Mouse (Mus musculus) olfactory bulb, adult 2 months (tissue): Measurements from ENCODE around the gene Pigb. TPM values are rescaled to one million over a fixed set of nuclear protein-coding genes. Genes with fewer than 3 reads are reported as not detected.

Source experiments
- H3K27ac ChIP-seq: fragments of 200-500 bp; 2 replicates; pipeline ENCODE4 v1.5.1; 2012; ENCODE audit warnings: low read depth, low read length; ENCODE audit not compliant: insufficient read depth
- H3K4me1 ChIP-seq: fragments of 200-500 bp; 2 replicates; pipeline ENCODE4 v1.6.1; 2012; ENCODE audit warnings: low read length; ENCODE audit not compliant: control insufficient read depth, insufficient read depth
- H3K4me3 ChIP-seq: fragments of 200-500 bp; 2 replicates; pipeline ENCODE4 v1.5.1; 2012; ENCODE audit warnings: mild to moderate bottlenecking, low read depth, low read length, moderate library complexity; ENCODE audit not compliant: insufficient read depth
- CTCF ChIP-seq: fragments of 200-500 bp; IDR thresholded peaks from 2 replicates; pipeline ENCODE4 v1.5.1; 2012; ENCODE audit warnings: low read depth, mild to moderate bottlenecking, low read length, moderate library complexity; ENCODE audit not compliant: insufficient read depth
- POLR2A ChIP-seq: fragments of 200-500 bp; IDR thresholded peaks from 2 replicates; pipeline ENCODE4 v1.6.1; 2012; ENCODE audit warnings: mild to moderate bottlenecking, low read depth, low read length, moderate library complexity; ENCODE audit not compliant: insufficient read depth
- WGBS: fragments of 180-500 bp; shearing (Covaris S2); methylation state at CpG from one replicate; pipeline ENCODE4 v1.1.7; 2018; 5-methylcytosine and 5-hydroxymethylcytosine counted together
- polyA plus RNA-seq: library from polyadenylated mRNA; stranded (reverse); fragments of >200 nt; gene quantifications from 2 replicates; pipeline ENCODE4 v1.2.4, GENCODE M21; 2012; ENCODE audit warnings: low replicate concordance; ENCODE audit not compliant: missing spikeins, insufficient read depth, insufficient read length

Pigb gene
- polyA plus RNA-seq, 1 experiment, result not detected

DNA sequence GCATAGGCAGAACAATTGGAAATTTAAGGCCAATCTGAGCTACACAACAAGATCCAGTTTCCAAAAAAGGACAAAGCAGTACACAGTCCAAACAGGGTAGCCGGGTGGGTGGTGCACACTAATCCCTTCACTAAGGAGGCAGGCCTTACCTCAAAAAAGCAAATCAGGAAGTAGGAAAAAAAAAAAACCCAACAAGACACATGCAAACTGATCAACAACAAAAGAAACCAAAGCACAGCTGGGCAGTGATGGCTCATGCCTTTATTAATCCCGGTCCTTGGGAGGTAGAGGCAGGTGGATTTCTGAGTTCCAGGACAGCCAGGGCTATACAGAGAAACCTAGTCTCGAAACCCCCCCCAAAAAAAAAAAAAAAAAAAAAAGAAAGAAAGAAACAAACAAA lies 52.5 kb downstream of the Pigb start:
- H3K4me1 ChIP-seq, result no peaks in the 10 kb centered on the region; the same call in 1 of the 2 replicates
- WGBS, result 42% methylated on average over 3 of the region's 3 CpGs
- H3K27ac ChIP-seq, result no peak overlapping the region
- no peak overlapping the region for H3K4me3 ChIP-seq
- TF ChIP-seq POLR2A (no peak), CTCF (no peak)

DNA sequence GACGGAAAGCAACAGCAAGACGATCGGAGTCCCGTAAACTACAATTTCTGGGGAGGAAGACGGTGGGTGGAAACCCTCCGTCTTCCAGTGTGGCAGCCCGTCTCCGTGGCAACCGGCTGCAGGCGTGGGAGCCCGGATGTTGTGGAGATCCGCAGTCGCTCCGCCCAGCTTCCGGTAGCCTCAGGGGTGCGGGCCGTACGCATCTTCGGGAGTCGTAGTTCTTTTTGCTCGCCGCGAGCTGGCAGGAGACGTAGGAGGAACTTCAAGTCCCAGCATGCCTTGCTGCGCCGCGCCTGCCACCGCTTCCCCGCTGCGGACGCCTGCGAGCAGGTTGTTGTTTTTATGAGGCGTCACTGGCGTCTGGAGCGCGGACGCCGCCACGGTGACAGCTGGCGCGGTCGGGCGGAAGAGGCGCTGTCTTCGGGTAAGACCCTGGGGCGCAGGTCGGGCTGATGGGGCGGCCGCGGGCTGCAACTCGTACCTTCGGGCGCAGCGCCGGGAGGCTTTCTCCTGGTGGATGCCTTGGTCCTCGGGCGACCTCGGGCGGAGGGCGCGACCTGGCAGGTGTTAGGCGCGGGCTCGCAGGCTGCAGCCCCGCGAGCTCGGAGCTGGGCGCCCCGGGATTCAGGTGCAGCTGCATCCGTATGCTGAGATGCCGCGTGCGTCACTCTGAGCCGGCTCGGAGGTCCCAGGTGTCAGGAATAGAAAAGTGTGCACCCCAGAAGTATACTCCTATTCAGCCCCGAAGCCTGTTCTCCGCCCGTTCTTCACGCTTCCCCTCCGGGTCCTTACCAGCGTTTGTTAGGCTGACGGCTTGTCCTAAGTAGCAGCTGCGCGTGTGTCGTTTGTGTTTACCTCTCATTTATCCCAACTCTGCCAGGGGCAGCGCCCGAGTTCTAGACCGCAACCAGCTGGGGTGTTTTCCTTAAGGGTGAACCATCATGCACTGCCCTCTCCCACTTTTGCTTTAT lies 54.6 kb downstream of the Pigb start, which contains the start of the genes Ccpg1os and Ccpg1:
Gene Ccpg1os, minus strand, starts transcription at position 133 of the 971 bp plus-strand sequence.
Gene Ccpg1, plus strand, starts transcription at position 180 of the 971 bp plus-strand sequence.
- TF ChIP-seq POLR2A (peak; percentile 83), CTCF (no peak)
- Histone ChIP-seq H3K27ac (peak within 1 kb of the TSS; percentile 85), H3K4me3 (peak within 1 kb of the TSS; percentile 86), H3K4me1 (no peaks in the 10 kb centered on the region; the same call in 1 of the 2 replicates)
- WGBS, result under 1% methylated on average over 88 of the region's 88 CpGs

DNA sequence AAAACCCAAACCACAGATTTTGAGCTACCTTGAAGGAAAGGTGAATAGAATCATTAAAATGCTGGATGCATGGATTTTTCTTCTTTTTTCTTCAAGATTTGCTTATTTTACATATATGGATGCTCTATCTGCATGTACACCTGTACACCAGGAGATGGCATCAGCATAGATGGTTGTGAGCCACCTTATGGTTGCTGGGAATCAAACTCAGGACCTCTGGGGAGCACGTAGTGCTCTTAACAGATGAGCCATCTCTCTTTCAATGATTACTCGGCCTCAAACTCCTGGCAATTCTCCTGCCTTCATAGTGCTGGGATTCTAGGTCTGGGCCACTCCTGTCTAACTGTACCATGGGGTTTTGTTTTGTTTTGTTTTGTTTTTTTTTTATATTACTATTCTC lies 57.1 kb downstream of the Pigb start:
- 75% methylated on average over 2 of the region's 2 CpGs for WGBS
- H3K4me1 ChIP-seq, result no peaks in the 10 kb centered on the region; the same call in 1 of the 2 replicates
- no peak for TF ChIP-seq POLR2A
- TF ChIP-seq CTCF, result no peak
- no peak overlapping the region for H3K27ac ChIP-seq
- no peak overlapping the region for H3K4me3 ChIP-seq

DNA sequence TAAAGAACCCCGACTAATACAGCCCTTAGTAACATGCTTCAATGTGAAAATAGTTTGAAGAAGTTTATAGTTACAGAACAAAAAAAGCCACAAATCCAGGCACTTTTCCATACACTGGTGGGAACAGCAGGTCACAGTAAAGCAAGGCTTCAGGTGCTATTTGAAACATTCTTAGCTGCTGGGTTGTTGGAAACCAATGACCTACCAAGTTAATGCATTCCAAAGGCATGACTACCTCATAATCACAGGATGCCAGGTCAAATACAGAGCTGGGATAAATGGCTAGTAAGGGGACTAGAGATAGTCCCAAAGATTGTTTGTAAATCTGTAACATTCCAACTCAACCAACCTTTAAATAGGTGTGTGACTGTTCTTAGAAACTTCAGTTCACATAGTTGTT lies 64.9 kb downstream of the Pigb start:
- WGBS, result 95% methylated on average over 1 of the region's 1 CpGs

DNA sequence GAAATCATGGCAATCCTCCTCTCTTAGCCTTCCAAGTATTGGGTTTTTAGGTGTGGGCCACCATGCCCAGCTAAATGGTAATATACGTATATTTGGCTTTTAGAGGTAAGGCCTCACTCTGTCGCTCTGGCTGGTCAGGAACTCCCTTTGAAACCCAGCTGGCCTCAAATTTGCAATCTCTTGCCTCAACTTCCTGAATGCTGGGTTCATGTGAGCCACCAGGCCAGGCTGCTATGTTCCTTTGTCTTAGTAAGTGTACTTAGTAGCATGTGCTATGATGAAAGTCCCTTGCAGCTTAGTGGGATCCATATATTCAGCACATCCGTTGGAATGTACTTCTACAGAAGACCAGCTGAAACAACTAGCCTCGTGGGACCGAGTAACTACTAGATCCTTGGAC lies 65.4 kb downstream of the Pigb start:
- H3K4me3 ChIP-seq, result no peak overlapping the region
- H3K4me1 ChIP-seq, result no peaks in the 10 kb centered on the region
- H3K27ac ChIP-seq, result no peak overlapping the region
- 92% methylated on average over 5 of the region's 5 CpGs for WGBS
- TF ChIP-seq POLR2A, result no peak
- TF ChIP-seq CTCF, result no peak

More for the DNA sequence above, 64.9 kb downstream of the Pigb start:
- Histone ChIP-seq H3K27ac (no peak overlapping the region), H3K4me1 (no peaks in the 10 kb centered on the region), H3K4me3 (no peak overlapping the region)
- TF ChIP-seq POLR2A (no peak), CTCF (no peak)

DNA sequence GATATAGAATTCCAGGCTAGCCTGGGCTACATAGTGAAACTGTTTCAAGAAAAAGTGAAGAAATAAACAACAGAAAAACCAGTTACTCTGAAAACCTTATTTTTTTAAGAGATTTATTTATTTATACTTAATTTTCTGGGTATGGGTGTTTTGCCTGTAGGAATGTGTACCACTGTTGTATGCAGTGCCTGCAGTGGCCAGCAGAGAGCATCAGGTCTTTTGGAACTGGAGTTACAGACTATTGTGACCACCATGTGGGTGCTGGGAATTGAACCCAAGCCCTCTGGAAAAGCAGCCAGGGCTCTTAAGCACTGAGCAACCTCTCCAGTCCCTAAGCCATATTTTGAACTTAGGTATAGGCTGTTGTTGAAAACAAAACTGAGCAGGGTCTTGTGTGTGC lies 67.2 kb downstream of the Pigb start:
- peaks cover 3% of the 10 kb centered on the region for H3K4me1 ChIP-seq
- TF ChIP-seq POLR2A (no peak), CTCF (no peak)
- H3K27ac ChIP-seq, result no peak overlapping the region
- no peak overlapping the region for H3K4me3 ChIP-seq

DNA sequence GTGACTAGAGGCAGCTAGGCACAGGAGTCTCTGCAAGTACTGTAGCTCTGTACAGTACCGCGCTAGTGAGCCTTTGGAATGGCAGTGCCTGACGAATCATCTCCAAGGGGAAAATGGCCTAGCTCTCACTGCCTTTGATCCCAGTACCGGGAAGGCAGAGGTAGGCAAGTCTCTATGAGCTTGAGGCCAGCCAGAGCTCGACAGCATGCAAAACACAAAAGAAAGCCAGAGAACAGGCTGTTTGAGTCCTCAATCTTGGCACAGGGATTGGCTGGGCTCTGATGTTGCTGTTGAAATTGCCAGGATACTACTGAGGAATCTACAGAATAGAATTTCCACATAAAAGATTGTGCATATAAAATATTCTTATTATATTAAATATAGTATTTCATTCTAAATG lies 67.7 kb downstream of the Pigb start:
- Histone ChIP-seq H3K27ac (no peak overlapping the region), H3K4me3 (no peak overlapping the region), H3K4me1 (peaks cover 3% of the 10 kb centered on the region)
- 79% methylated on average over 5 of the region's 5 CpGs for WGBS
- TF ChIP-seq POLR2A, result no peak
- no peak for TF ChIP-seq CTCF

DNA sequence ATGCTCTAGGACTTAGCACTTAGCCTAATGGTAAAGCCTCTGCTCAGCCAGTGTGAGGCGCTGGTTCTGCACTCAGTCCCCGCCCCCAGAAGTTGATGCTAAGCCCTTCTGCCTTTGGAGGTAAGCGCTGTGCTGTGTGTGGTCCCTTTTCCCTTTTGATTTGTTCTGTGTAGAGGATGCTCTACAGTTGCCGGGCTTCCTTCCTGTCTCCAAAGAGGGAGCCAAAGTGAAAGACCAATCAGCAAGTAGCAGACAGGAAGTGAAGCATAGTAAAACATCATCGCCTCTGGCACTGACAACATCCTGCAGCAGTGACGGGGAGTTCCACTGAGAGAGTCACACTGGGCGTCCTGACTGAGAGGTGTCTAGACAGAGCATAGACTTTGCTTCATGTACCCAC lies 70.3 kb downstream of the Pigb start:
- H3K4me1 ChIP-seq, result peaks cover 3% of the 10 kb centered on the region
- 77% methylated on average over 7 of the region's 7 CpGs for WGBS
- no peak overlapping the region for H3K4me3 ChIP-seq
- TF ChIP-seq CTCF, result no peak
- no peak for TF ChIP-seq POLR2A
- no peak overlapping the region for H3K27ac ChIP-seq
